Mouse (Mus musculus) ES-Bruce4 (cell line): ENCODE measurements around the gene Manba. TPM values are rescaled to one million over a fixed set of nuclear protein-coding genes. Genes with fewer than 3 reads are reported as not detected.

ENCODE experiments used
- H3K27ac ChIP-seq: 2 replicates; pipeline ENCODE4 v1.5.1; 2012; ENCODE audit warnings: low read length, inconsistent platforms; ENCODE audit not compliant: insufficient read depth
- H3K27me3 ChIP-seq: 2 replicates; pipeline ENCODE4 v1.6.1; 2012; ENCODE audit warnings: mild to moderate bottlenecking, low read length, inconsistent platforms; ENCODE audit not compliant: control insufficient read depth, poor library complexity, insufficient read depth, severe bottlenecking
- H3K36me3 ChIP-seq: 2 replicates; pipeline ENCODE4 v1.6.1; 2012; ENCODE audit warnings: inconsistent platforms, mild to moderate bottlenecking, low read length, moderate library complexity; ENCODE audit not compliant: control insufficient read depth, poor library complexity, insufficient read depth, severe bottlenecking
- H3K4me1 ChIP-seq: one replicate; pipeline ENCODE4 v1.8.1; 2011; ENCODE audit warnings: low read length; ENCODE audit not compliant: control insufficient read depth, insufficient read depth
- H3K4me3 ChIP-seq: 2 replicates; pipeline ENCODE4 v1.5.1; 2011; ENCODE audit warnings: low read depth, mild to moderate bottlenecking, low read length
- H3K9ac ChIP-seq: 2 replicates; pipeline ENCODE4 v1.6.1; 2012; ENCODE audit warnings: low read depth, mild to moderate bottlenecking, inconsistent platforms; ENCODE audit not compliant: poor library complexity, severe bottlenecking
- H3K9me3 ChIP-seq: replicated peaks from 2 replicates; pipeline ENCODE4 v1.6.1; 2012; ENCODE audit warnings: mild to moderate bottlenecking, low read length, inconsistent platforms; ENCODE audit not compliant: control insufficient read depth, poor library complexity, insufficient read depth, severe bottlenecking
- CTCF ChIP-seq: IDR thresholded peaks from one replicate; pipeline ENCODE4 v1.8.1; 2011; ENCODE audit warnings: low read depth, low read length
- EP300 ChIP-seq: IDR thresholded peaks from 2 replicates; pipeline ENCODE4 v1.6.1; 2011; ENCODE audit warnings: low read depth, low read length; ENCODE audit not compliant: insufficient read depth
- POLR2A ChIP-seq: IDR thresholded peaks from one replicate; pipeline ENCODE4 v1.8.1; 2011; ENCODE audit warnings: low read length; ENCODE audit not compliant: insufficient read depth
- polyA plus RNA-seq: library from polyadenylated mRNA; stranded (reverse); fragments of >200 nt; gene quantifications from 2 replicates; pipeline ENCODE4 v1.2.4, GENCODE M21; 2011; ENCODE audit warnings: low read depth; ENCODE audit not compliant: missing spikeins, insufficient read depth, insufficient read length

Manba gene
- polyA plus RNA-seq, 1 experiment, result 122 TPM

- Histone ChIP-seq H3K9me3 (peaks cover 2% of the 10 kb centered on the region; the same call in 1 of the 2 replicates), H3K9ac (peak overlapping the region; percentile 53), H3K4me1 (peaks cover 4% of the 10 kb centered on the region), H3K36me3 (peaks cover 53% of the 10 kb centered on the region), H3K4me3 (no peak overlapping the region), H3K27me3 (no peaks in the 10 kb centered on the region), H3K27ac (peak overlapping the region; percentile 55)
- TF ChIP-seq CTCF (no peak), POLR2A (no peak), EP300 (no peak)
Observed at GRCm38 (mm10) chr3:135556851-135557662, 71.6 kb downstream of the Manba start.

GRCm38 (mm10) chr3:135562036-135562435 lies 76.6 kb downstream of the Manba start:
- Histone ChIP-seq H3K9me3 (no peaks in the 10 kb centered on the region), H3K4me3 (no peak overlapping the region), H3K27me3 (no peaks in the 10 kb centered on the region), H3K4me1 (peaks cover 4% of the 10 kb centered on the region), H3K9ac (no peak overlapping the region), H3K27ac (peak overlapping the region; percentile 82), H3K36me3 (peaks cover 40% of the 10 kb centered on the region)
- no peak for TF ChIP-seq POLR2A
- TF ChIP-seq EP300, result no peak
- TF ChIP-seq CTCF, result no peak

- peaks cover 40% of the 10 kb centered on the region for H3K36me3 ChIP-seq
- 0 out of 2 replicates have a peak overlapping the region, but pooled peaks have one; percentile 30 for H3K9ac ChIP-seq
- peak overlapping the region; percentile 44 for H3K27ac ChIP-seq
- H3K4me1 ChIP-seq, result peaks cover 7% of the 10 kb centered on the region
- no peak overlapping the region for H3K4me3 ChIP-seq
- no peaks in the 10 kb centered on the region for H3K27me3 ChIP-seq
- no peaks in the 10 kb centered on the region for H3K9me3 ChIP-seq
- no peak for TF ChIP-seq POLR2A
- TF ChIP-seq EP300, result no peak
- no peak for TF ChIP-seq CTCF
Observed at GRCm38 (mm10) chr3:135563163-135563689, 77.8 kb downstream of the Manba start.

- H3K36me3 ChIP-seq, result peaks cover 43% of the 10 kb centered on the region
- no peak overlapping the region for H3K4me3 ChIP-seq
- peaks cover 7% of the 10 kb centered on the region for H3K4me1 ChIP-seq
- H3K27ac ChIP-seq, result no peak overlapping the region
- no peak overlapping the region for H3K9ac ChIP-seq
- no peaks in the 10 kb centered on the region for H3K27me3 ChIP-seq
- TF ChIP-seq EP300 (no peak), CTCF (no peak), POLR2A (no peak)
- H3K9me3 ChIP-seq, result no peaks in the 10 kb centered on the region
Observed at GRCm38 (mm10) chr3:135564706-135565105, 79.3 kb downstream of the Manba start.

GRCm38 (mm10) chr3:135565306-135565705 lies 79.9 kb downstream of the Manba start:
- H3K4me1 ChIP-seq, result peaks cover 7% of the 10 kb centered on the region
- no peak overlapping the region for H3K9ac ChIP-seq
- no peak overlapping the region for H3K27ac ChIP-seq
- no peaks in the 10 kb centered on the region for H3K9me3 ChIP-seq
- no peak overlapping the region for H3K4me3 ChIP-seq
- TF ChIP-seq CTCF (no peak), EP300 (no peak), POLR2A (no peak)
- H3K36me3 ChIP-seq, result peaks cover 47% of the 10 kb centered on the region
- H3K27me3 ChIP-seq, result no peaks in the 10 kb centered on the region

GRCm38 (mm10) chr3:135567888-135568287 lies 82.5 kb downstream of the Manba start:
- no peaks in the 10 kb centered on the region for H3K27me3 ChIP-seq
- H3K36me3 ChIP-seq, result peaks cover 48% of the 10 kb centered on the region
- 0 out of 2 replicates have a peak overlapping the region, but pooled peaks have one; percentile 26 for H3K27ac ChIP-seq
- peaks cover 4% of the 10 kb centered on the region for H3K4me1 ChIP-seq
- no peak overlapping the region for H3K9ac ChIP-seq
- H3K4me3 ChIP-seq, result no peak overlapping the region
- TF ChIP-seq EP300, result no peak
- no peak for TF ChIP-seq POLR2A
- no peak for TF ChIP-seq CTCF
- no peaks in the 10 kb centered on the region for H3K9me3 ChIP-seq
